Mouse (Mus musculus) megakaryocyte, adult 5-6 weeks (primary cell): ENCODE data around the gene Vmn1r70. TPM values are rescaled to one million over a fixed set of nuclear protein-coding genes. Genes with fewer than 3 reads are reported as not detected.

ENCODE experiments used
- ATAC-seq: 2 replicates; pipeline ENCODE4 v1.8.0; 2016; ENCODE audit warnings: mild to moderate bottlenecking, inconsistent platforms; ENCODE audit not compliant: poor library complexity, severe bottlenecking
- total RNA-seq, 2 experiments: library from RNA; stranded (forward) in 1 of 2; stranded (reverse) in 1 of 2; fragments of 153-499, 151-499 nt in 1 of 2; fragments of 221-1000, 200-1000 nt in 1 of 2; gene quantifications; 2 replicates each; pipeline versions ENCODE4 v1.2.3 to v1.2.4; 2015 to 2017

Vmn1r70 gene
- total RNA-seq (2015) (not detected in 2 replicates), total RNA-seq (2017) (not detected in 2 replicates)

DNA sequence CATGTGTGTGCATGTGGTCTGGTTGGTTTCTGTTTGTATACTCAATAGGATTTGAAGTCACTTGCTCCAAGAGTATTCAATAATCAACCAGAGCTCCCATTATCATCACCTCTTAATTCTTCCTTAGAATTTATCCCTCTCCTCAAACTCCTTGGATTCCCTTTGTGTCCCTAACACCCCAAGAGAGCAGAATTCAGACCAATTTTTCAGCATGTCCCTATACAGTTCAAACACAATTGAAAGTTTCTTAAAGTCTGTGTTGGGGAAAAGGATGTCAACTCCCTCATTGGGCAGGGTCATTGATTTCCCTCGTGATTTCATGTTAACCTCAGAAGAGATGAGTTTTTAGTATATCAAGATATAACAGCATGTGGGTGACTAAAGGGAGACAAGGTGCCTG lies at the start of gene Vmn1r70:
TSS of gene Vmn1r70 (plus strand) at position 301 of the 400 bp plus-strand sequence.
- ATAC-seq, result no peak

- no peak for ATAC-seq
Observed at GRCm38 (mm10) chr7:10613559-10613958, 17.8 kb upstream of the Vmn1r70 start, which contains the start of gene Vmn1r69. TSS of gene Vmn1r69 (minus strand) at chr7:10613659.

Other genes starting within 250 kb of the Vmn1r70 start
- gene Vmn1r67, start 188.2 kb upstream of the Vmn1r70 start, total RNA-seq (2015), result not detected in 2 replicates
- gene Vmn1r67, start 188.2 kb upstream of the Vmn1r70 start, total RNA-seq (2017), result not detected in 2 replicates
- 0.82 and 1.5 TPM in 2 replicates for gene Zik1, start 136.1 kb upstream of the Vmn1r70 start, total RNA-seq (2015)
- 0.55 and 0.81 TPM in 2 replicates for gene Zik1, start 136.1 kb upstream of the Vmn1r70 start, total RNA-seq (2017)
- gene Vmn1r68, start 73.0 kb upstream of the Vmn1r70 start, total RNA-seq (2015), result not detected in 2 replicates
- not detected in 2 replicates for gene Vmn1r68, start 73.0 kb upstream of the Vmn1r70 start, total RNA-seq (2017)
- not detected in 2 replicates for gene Vmn1r69, start 17.9 kb upstream of the Vmn1r70 start, total RNA-seq (2015)
- gene Vmn1r69, start 17.9 kb upstream of the Vmn1r70 start, total RNA-seq (2017), result not detected in 2 replicates
- gene Nlrp4b, start 56.3 kb downstream of the Vmn1r70 start, total RNA-seq (2015), result not detected in 2 replicates
- gene Nlrp4b, start 56.3 kb downstream of the Vmn1r70 start, total RNA-seq (2017), result not detected in 2 replicates
- not detected in 2 replicates for gene Vmn1r71, start 122.8 kb downstream of the Vmn1r70 start, total RNA-seq (2015)
- not detected in 2 replicates for gene Vmn1r71, start 122.8 kb downstream of the Vmn1r70 start, total RNA-seq (2017)